Mouse (Mus musculus) kidney, embryonic 14.5 days (tissue): ENCODE data around the gene Tomt. TPM values are rescaled to one million over a fixed set of nuclear protein-coding genes. Genes with fewer than 3 reads are reported as not detected.

Experiments
- ATAC-seq: fragments of 200-750 bp; cut with Nextera tagmentation; 2 replicates; pipeline ENCODE4 v1.8.0; 2017; ENCODE audit warnings: moderate number of reproducible peaks, mild to moderate bottlenecking, moderate TSS enrichment, moderate library complexity; ENCODE audit not compliant: low FRiP score, low TSS enrichment
- H3K27ac ChIP-seq: fragments of 300-500 bp; sonication (generic); 2 replicates; pipeline ENCODE4 v1.5.1; 2014; ENCODE audit warnings: low read depth, mild to moderate bottlenecking, low read length, moderate library complexity, mixed read lengths
- H3K27me3 ChIP-seq: fragments of 300-500 bp; sonication (generic); 2 replicates; pipeline ENCODE4 v1.6.1; 2014; ENCODE audit warnings: mild to moderate bottlenecking, low read length; ENCODE audit not compliant: control insufficient read depth, insufficient read depth
- H3K36me3 ChIP-seq: fragments of 300-500 bp; sonication (generic); 2 replicates; pipeline ENCODE4 v1.6.1; 2014; ENCODE audit warnings: low read length, mixed read lengths; ENCODE audit not compliant: control insufficient read depth, insufficient read depth
- H3K4me1 ChIP-seq: fragments of 300-500 bp; sonication (generic); 2 replicates; pipeline ENCODE4 v1.6.1; 2014; ENCODE audit warnings: low read length, mixed read lengths; ENCODE audit not compliant: control insufficient read depth, insufficient read depth
- H3K4me2 ChIP-seq: fragments of 300-500 bp; sonication (generic); replicated peaks from 2 replicates; pipeline ENCODE4 v1.6.1; 2014; ENCODE audit warnings: low read depth, mild to moderate bottlenecking, low read length
- H3K4me3 ChIP-seq: fragments of 300-500 bp; sonication (generic); 2 replicates; pipeline ENCODE4 v1.5.1; 2014; ENCODE audit warnings: mild to moderate bottlenecking, low read length
- H3K9ac ChIP-seq: fragments of 300-500 bp; sonication (generic); 2 replicates; pipeline ENCODE4 v1.6.1; 2014; ENCODE audit warnings: low read depth, mild to moderate bottlenecking, low read length, moderate library complexity
- H3K9me3 ChIP-seq: fragments of 300-500 bp; sonication (generic); 2 replicates; pipeline ENCODE4 v1.6.1; 2016; ENCODE audit warnings: low read length; ENCODE audit not compliant: control insufficient read depth
- WGBS: fragments of 180-500 bp; shearing (Covaris S2); extraction: QIAGEN DNeasy Blood & Tissue Kit; methylation state at CpG from one replicate; pipeline ENCODE4 v1.1.7; 2014; 5-methylcytosine and 5-hydroxymethylcytosine counted together
- polyA plus RNA-seq: library from polyadenylated mRNA; unstranded; fragments of >200 nt; fragmentation: Nextera tagmentation; extraction: Ambion mirVana; gene quantifications from 2 replicates; pipeline ENCODE4 v1.2.1, GENCODE M21; 2014

The Tomt gene
- polyA plus RNA-seq, 1 experiment from 2014 or later, result 0.27 TPM

DNA sequence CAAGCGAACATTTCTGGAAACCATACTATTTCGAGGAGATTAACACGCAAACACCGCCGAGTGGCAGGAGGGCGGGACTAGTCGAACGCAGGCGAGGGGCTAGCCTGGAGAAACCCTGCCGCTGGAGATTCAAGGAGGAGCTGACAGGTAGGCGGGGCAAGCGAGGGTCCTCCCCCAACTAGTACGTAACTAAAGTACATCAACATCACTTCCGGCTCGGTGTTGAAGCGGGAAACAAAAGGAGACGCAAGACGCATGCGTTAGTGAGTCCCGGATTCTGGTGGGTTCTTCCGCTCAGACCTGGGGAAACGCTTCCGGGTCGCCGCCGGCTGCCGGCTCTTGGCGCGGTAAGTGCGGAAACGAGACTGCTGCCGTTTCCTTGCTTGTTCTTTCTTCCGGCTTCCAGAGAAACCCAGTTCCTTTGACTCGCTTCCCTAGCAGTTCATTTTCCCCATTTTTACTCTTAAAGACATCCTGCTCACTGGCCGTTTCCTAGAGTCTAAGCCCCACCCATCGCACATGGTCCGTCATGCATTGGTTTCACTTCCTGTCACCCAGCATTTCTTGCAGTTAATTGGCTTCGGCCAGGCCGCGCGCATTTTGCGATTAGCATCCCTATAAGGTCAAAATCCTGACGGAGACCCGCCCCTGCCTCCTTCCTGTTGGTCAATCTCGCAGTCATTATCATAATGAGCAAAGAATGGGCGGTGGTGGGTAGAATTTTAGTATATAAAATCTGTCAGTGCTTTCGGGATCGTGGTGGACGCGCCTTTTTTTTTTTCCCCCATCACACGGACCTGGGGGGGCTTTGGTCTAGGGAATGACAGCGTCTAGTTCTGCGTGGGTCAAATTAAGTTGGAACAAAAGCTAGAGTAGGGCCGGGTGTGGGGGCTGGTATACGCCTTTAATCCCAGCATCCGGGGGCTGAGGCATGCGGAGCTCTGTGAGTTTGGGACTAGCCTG, 9.8 kb downstream of the Tomt start:
- under 1% methylated on average over 57 of the region's 57 CpGs for WGBS
- Histone ChIP-seq H3K4me1 (0 out of 2 replicates have a peak, but pooled peaks cover 5% of the 10 kb centered on the region), H3K4me3 (peak overlapping the region; percentile 59), H3K4me2 (peak overlapping the region; percentile 47), H3K27ac (peak overlapping the region; percentile 83), H3K27me3 (no peaks in the 10 kb centered on the region), H3K9ac (peak overlapping the region; percentile 44), H3K9me3 (no peaks in the 10 kb centered on the region), H3K36me3 (peaks cover 6% of the 10 kb centered on the region; the same call in 1 of the 2 replicates)
- ATAC-seq, result peak; percentile 98

DNA sequence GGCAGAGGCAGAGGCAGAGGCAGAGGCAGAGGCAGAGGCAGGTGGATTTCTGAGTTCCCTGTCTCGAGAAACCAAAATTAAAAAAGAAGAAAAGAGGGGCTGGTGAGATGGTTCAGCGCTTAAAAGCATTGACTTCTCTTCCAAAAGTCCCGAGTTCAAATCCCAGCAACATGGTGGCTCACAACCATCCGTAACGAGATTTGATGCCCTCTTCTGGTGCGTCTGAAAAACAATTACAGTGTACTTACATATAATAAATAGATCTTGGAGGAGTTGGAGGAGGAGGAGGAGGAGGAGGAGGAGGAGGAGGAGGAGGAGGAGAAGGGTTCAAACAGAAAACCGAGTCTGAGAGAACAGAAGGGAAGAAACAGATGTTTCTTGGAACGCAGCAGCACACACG, 10.5 kb downstream of the Tomt start:
- ATAC-seq, result no peak
- Histone ChIP-seq H3K4me2 (peak overlapping the region; percentile 30), H3K27ac (peak overlapping the region; percentile 47; the same call in 1 of the 2 replicates)

DNA sequence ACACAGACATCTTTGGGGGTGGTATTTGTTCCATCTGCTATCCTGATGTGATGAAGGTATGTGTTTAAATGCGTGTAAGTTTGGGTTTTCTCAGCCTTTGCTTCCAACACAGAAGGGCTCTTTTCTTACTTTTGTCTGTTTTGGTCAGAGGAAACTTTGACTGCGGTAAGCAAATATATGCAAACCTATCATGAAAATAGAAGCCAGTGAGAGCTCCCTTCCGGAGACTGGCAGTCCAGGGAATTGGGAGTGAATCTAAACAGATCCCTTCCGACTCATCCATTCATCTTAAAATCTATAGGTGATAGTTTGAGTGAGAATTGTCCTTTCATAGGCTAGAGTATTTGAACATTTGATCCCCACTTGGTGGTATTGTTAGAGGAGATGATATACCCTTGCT, 17.7 kb downstream of the Tomt start:
- Histone ChIP-seq H3K9me3 (no peaks in the 10 kb centered on the region), H3K27me3 (no peaks in the 10 kb centered on the region), H3K36me3 (no peaks in the 10 kb centered on the region), H3K4me3 (no peak overlapping the region), H3K9ac (no peak overlapping the region), H3K4me1 (no peaks in the 10 kb centered on the region), H3K27ac (no peak overlapping the region), H3K4me2 (no peak overlapping the region)
- ATAC-seq, result no peak
- 87% methylated on average over 4 of the region's 4 CpGs for WGBS

More for the DNA sequence above, 10.5 kb downstream of the Tomt start:
- H3K4me3 ChIP-seq, result peak overlapping the region; percentile 59
- 36% methylated on average over 9 of the region's 9 CpGs for WGBS
- no peaks in the 10 kb centered on the region for H3K9me3 ChIP-seq
- H3K27me3 ChIP-seq, result no peaks in the 10 kb centered on the region
- peaks cover 6% of the 10 kb centered on the region; the same call in 1 of the 2 replicates for H3K36me3 ChIP-seq
- H3K4me1 ChIP-seq, result 0 out of 2 replicates have a peak, but pooled peaks cover 5% of the 10 kb centered on the region
- H3K9ac ChIP-seq, result peak overlapping the region; percentile 44

DNA sequence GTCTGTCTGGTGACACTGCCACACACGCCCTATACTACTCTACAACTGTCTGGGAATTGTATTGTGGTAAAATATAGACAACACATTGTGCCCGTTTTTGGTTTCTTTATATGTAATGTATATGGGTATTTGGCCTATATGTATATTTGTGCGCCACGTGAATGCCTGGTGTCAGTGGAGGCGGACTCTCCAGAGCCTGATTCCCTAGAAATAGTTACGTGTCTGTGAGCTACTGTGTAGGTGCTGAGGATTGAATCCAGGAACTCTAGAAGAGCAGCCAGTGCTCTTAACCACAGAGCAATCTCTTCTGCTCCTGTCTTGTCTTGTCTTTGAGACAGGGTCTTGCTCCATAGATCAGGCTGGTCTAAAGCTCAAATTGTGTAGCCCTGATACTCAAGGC, 19.9 kb downstream of the Tomt start:
- WGBS, result 87% methylated on average over 6 of the region's 6 CpGs
- H3K27me3 ChIP-seq, result no peaks in the 10 kb centered on the region
- H3K4me3 ChIP-seq, result no peak overlapping the region
- no peak overlapping the region for H3K9ac ChIP-seq
- H3K27ac ChIP-seq, result no peak overlapping the region
- no peak for ATAC-seq
- no peaks in the 10 kb centered on the region for H3K9me3 ChIP-seq
- no peak overlapping the region for H3K4me2 ChIP-seq
- H3K36me3 ChIP-seq, result no peaks in the 10 kb centered on the region
- 0 out of 2 replicates have a peak, but pooled peaks cover 4% of the 10 kb centered on the region for H3K4me1 ChIP-seq

DNA sequence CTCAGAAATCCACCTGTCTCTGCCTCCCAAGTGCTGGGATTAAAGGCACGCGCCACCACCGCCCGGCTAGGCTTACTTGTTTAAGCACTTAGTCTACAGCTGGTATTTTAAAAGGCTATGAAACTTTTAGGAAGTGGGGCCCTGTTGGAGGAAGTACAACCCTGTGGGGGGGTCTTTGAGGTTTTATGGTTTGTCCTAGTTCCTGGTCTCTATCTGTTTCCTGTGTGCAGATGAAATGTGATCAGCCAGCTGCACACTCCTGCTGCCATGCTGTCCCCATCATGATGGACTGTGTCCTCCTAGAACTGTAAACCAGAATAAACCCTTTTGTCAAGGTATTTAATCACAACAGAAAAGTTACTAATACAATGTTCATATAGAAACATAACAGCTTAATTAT, 22.0 kb downstream of the Tomt start:
- H3K9ac ChIP-seq, result no peak overlapping the region
- H3K9me3 ChIP-seq, result no peaks in the 10 kb centered on the region
- H3K27ac ChIP-seq, result no peak overlapping the region
- no peaks in the 10 kb centered on the region for H3K27me3 ChIP-seq
- no peak overlapping the region for H3K4me2 ChIP-seq
- 0 out of 2 replicates have a peak, but pooled peaks cover 4% of the 10 kb centered on the region for H3K4me1 ChIP-seq
- H3K36me3 ChIP-seq, result no peaks in the 10 kb centered on the region
- 99% methylated on average over 4 of the region's 4 CpGs for WGBS
- no peak for ATAC-seq
- H3K4me3 ChIP-seq, result no peak overlapping the region

DNA sequence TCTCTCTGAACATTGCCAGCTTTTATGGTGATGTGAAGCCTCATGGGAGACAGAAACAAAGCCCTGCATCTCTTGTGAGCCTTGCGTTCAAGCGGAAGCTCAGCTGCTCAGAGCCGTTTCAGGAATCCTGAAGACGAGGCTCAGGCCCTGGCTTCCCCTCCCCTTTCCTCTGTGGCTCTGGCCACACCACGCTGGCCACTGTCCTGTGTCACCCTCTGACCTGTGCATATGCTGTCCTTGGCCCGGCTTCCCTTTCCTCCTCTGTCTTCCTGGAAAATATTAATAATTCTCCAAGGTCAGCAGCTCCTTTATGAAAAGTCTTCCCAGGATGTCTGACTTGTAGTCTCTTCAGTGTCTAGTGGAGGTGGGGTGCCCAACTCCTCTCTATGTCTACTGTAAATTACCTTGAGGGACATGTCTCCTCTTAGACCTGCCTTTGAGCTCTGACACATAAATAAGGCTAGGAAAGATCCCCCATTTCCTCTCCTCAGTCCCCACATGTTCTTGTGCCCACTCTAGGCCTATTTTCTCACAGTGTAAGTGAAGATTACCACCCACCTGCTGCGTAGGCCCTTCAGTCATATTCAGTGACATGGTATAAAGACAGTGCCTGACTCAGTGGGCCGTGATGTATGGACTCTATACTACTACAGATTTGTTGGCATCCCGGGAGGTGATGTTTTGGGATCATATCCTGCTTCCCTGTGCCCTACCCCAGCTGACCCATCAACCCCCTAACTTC, 23.6 kb downstream of the Tomt start:
- H3K4me1 ChIP-seq, result 0 out of 2 replicates have a peak, but pooled peaks cover 4% of the 10 kb centered on the region
- ATAC-seq, result no peak
- no peaks in the 10 kb centered on the region for H3K27me3 ChIP-seq
- H3K27ac ChIP-seq, result no peak overlapping the region; the same call in 1 of the 2 replicates
- no peak overlapping the region for H3K4me2 ChIP-seq
- no peaks in the 10 kb centered on the region for H3K9me3 ChIP-seq
- H3K9ac ChIP-seq, result no peak overlapping the region
- H3K4me3 ChIP-seq, result no peak overlapping the region
- 69% methylated on average over 9 of the region's 9 CpGs for WGBS
- no peaks in the 10 kb centered on the region for H3K36me3 ChIP-seq

DNA sequence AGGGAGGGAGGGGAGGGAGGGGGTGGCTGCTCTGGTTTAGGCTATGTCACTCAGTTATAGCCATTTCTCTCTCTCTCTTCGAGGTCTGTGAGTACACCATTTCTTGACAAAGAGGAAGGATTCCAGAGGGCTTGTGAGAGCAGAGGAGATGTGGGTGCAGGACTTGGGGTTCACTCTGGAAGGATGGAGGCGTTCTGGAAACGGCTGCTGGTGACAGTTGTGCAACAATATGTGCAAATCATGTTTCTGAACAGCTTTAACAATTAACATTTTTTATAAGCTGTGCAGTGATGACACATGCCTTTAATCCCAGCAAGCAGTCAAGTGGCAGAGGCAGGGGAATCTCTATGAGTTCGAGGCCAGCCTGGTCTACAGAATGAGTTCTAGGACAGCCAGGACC, 25.3 kb downstream of the Tomt start:
- ATAC-seq, result no peak
- Histone ChIP-seq H3K27me3 (no peaks in the 10 kb centered on the region), H3K4me2 (no peak overlapping the region), H3K4me1 (0 out of 2 replicates have a peak, but pooled peaks cover 4% of the 10 kb centered on the region), H3K9me3 (no peaks in the 10 kb centered on the region), H3K9ac (no peak overlapping the region), H3K4me3 (no peak overlapping the region), H3K27ac (no peak overlapping the region), H3K36me3 (no peaks in the 10 kb centered on the region)
- WGBS, result 79% methylated on average over 4 of the region's 4 CpGs

DNA sequence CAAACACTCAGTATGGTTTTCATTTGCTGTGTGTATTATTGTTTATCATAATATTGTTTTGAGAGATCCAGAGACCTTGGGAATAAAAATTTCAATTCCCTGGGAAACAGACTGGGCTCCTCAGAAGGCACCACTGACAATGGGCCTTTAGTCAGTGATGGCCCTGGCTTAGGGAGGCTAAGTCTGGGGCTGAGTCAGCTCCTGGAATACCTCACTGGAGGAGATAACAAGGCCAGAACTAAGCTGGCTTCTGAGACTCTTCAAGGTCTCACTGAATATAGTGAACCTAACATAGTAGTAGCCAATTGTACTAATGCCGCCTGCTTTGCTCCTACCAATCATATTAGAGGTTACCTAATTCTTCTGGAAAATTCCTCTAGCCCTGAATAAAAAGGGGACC, 30.2 kb downstream of the Tomt start:
- Histone ChIP-seq H3K9me3 (no peaks in the 10 kb centered on the region), H3K4me2 (no peak overlapping the region), H3K27ac (no peak overlapping the region), H3K9ac (no peak overlapping the region), H3K4me1 (no peaks in the 10 kb centered on the region), H3K36me3 (no peaks in the 10 kb centered on the region), H3K27me3 (no peaks in the 10 kb centered on the region), H3K4me3 (no peak overlapping the region)
- WGBS, result 97% methylated on average over 1 of the region's 1 CpGs
- no peak for ATAC-seq
